Mouse (Mus musculus): ENCODE data around the gene Dnmt3a. TPM values are rescaled to one million over a fixed set of nuclear protein-coding genes. Genes with fewer than 3 reads are reported as not detected.
"Not testable (repeated sequence)": the region's sequence is repeated elsewhere in the genome, so short reads cannot be mapped to it uniquely, and the experiment has no call there.

The Dnmt3a gene
- total RNA-seq, 2 experiments from 2014 or later, result 85.3 to 95.1 TPM

DNA sequence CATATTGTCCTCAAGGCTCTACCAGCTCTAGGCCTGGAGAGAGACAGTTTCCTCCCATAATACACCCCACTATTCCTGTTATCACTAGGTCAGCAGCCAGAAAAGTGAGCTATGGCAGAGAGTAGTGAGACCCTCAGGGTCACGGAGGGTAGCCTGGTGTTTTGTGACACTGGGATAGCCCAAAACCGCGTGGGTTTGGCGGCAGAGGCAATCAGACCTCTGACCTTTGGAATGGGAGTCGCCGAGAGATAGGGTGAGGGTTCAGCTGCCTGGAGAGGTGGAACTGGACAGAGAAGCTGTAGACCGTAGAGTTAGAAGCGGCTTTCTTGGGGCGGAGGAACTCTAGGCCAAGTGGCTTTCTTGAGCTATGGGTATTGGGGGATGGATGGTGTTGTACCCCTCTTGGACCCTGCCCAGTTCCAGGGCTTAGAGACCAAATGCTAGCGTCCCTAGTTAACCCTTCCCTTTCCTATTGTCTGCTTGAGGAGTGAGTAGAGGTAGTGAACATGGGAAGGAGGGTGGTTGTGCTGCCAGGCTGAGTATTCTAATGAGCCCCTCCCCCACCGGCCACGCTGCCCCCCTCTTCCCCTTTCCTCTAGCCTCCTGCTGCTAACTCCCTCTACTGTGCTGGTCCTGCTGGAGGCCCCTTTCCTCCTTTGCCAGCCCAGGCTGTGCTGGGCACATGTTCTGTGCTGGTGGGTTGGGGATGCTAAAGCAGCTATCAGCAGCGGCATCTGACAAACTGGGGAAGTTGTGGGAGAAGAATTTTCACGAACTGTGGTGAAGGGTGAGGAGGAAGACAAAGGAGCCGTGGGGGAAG lies 86.6 kb downstream of the Dnmt3a start:
- intact Hi-C loops (cut with DNase I), result no loop called here
- no peak for DNase-seq (ENCODE audit: low spot score)

DNA sequence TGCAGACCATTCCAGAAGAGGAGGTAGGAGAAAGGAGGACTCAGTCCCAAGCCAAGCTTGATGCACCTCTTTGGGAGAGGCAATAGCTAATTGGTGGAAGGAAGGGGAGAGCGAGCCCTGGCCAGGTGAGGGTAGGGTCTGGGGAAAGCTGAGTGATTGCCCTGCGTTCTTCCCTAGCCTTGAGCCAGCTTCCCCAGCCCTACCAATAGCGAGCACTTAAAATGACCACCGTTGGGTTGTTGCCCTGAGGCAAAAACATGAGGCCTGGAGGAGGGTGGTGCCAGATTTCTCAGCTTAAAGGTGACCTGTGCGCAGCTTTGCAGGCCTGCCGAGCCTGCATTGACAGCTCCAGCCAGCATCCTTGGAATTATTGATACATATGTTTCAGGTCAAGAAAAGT lies 87.5 kb downstream of the Dnmt3a start:
- no peak for DNase-seq (ENCODE audit: low spot score)
- intact Hi-C loops (cut with DNase I), result no loop called here

DNA sequence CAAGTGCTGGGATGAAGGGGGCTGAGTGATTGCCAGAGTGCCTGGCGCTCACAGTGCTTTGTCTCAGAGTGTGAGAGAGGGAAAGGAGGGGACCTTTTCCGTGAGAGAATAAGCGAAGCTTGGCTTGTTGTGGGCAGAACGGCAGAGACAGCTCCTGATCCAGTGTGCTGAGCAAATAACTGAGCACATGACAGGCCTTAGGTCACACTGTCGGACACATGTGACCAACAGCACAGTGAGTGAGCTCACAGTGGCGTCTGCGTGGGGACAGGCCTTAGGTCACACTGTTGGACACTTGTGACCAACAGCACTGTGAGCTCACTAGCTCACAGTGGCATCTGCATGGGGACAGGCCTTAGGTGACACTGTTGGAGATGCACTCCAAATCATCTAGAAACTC lies 88.7 kb downstream of the Dnmt3a start:
- no peak for DNase-seq (ENCODE audit: low spot score)
- intact Hi-C loops (cut with DNase I), result no loop called here

DNA sequence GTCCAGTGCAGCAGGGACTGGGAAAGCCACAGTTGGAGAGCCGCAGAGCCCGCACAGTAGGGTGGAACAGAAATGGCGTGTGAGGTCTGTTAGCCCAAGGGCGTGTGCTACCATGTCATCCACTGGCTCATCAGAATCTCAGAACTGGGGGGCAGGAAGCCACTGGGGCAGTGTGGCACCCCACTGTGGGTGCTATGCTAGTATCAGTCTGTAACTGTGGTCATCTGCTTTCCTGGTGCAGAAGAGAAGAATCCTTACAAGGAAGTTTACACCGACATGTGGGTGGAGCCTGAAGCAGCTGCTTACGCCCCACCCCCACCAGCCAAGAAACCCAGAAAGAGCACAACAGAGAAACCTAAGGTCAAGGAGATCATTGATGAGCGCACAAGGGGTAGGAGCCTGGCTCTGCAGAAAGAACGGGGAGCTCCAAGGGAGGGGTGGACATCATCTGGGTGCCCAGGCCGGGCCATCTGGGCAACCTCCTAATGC lies 91.3 kb downstream of the Dnmt3a start:
- DNase-seq (ENCODE audit: low spot score), result no peak
- intact Hi-C loops (cut with DNase I), result no loop called here

DNA sequence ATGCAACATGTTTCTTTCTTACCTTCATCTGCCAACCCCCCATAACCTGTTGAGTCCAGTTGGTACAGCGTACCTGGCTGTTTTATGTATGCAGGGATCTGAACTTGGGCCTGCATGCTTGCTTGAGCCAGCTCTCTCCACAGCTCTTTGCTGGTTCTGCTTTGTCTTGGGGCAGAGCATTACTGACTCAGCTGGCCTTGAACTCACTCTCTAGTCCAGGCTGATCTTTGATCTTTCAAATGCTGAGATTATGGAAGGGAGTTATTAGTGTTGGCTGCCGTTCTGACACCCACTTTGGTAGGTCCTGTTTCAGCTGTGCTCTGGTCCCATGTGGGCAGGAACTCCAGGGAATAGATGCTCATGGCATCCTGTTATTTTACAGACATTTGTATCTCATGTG lies 93.0 kb downstream of the Dnmt3a start:
- intact Hi-C loops (cut with DNase I), result no loop called here
- no peak for DNase-seq (ENCODE audit: low spot score)

DNA sequence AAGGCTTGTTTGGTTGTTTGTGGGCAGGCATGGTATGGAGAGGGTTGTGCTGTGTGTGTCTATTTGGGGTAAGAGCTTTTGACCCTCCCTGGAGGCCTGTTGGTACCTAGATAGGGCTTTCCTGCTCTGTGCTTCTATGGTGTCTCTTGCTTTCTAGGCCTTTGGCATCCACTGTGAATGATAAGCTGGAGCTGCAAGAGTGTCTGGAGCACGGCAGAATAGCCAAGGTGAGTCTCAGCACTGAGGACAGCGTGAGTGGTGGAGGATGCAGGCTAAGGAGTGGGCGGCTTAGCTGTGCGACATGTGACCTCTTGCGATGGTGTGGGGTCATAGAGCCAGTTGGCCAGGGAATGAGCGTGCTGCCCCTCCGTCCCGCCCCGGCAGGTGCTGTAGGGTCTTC lies 99.6 kb downstream of the Dnmt3a start:
- DNase-seq (ENCODE audit: low spot score), result no peak
- intact Hi-C loops (cut with DNase I), result no loop called here

DNA sequence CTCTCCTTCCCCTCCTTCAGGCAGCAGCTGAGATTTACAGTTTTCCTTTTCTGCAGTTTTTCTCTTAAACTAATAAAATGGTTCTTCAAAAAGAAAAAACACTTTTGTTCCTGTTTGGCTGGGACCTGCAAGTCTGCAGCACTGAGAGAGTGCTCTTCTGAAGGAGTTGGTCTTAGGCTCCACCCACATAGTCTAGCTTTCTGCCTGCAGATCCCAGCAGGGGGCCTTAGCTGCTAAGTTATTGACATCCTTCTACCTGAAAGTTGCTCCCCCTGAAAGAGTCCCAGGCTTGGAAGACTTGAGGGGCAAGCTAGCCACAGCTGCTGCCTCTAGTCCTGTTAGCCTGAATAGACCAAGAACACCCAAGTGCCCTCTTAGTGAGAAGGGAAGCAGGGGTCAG lies 100.5 kb downstream of the Dnmt3a start:
- DNase-seq (ENCODE audit: low spot score), result no peak
- intact Hi-C loops (cut with DNase I), result no loop called here

DNA sequence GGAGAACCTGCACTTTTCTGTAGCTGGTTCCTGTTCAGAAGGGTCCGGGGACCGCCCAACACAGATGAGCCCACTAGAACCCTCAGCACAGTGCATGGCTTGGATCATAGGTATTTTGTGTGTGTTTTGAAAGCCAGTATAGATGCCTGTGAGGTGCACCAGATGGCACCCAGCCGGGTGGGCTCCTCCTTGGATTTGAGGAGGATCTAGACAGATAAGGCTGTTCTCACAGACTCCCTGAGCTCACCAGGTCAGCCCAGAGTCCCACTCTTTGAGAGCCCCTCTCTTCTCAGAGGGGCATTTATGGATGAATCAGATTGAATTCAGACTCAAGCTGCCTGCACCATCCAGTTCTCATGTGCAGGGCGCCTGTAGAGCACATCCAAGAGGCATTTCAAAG lies 101.2 kb downstream of the Dnmt3a start:
- no peak for DNase-seq (ENCODE audit: low spot score)
- intact Hi-C loops (cut with DNase I), result no loop called here

DNA sequence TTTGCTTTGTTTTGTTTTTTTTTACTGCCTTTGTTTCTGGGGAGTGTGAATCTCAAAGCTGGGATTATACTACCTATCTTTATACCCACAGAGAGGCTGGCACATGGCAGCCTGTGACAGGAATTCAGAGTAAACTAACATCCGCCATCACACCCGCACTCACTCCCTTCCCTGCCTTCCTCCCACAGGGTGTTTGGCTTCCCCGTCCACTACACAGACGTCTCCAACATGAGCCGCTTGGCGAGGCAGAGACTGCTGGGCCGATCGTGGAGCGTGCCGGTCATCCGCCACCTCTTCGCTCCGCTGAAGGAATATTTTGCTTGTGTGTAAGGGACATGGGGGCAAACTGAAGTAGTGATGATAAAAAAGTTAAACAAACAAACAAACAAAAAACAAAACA lies 101.6 kb downstream of the Dnmt3a start:
- intact Hi-C loops (cut with DNase I), result no loop called here
- DNase-seq (ENCODE audit: low spot score), result no peak

DNA sequence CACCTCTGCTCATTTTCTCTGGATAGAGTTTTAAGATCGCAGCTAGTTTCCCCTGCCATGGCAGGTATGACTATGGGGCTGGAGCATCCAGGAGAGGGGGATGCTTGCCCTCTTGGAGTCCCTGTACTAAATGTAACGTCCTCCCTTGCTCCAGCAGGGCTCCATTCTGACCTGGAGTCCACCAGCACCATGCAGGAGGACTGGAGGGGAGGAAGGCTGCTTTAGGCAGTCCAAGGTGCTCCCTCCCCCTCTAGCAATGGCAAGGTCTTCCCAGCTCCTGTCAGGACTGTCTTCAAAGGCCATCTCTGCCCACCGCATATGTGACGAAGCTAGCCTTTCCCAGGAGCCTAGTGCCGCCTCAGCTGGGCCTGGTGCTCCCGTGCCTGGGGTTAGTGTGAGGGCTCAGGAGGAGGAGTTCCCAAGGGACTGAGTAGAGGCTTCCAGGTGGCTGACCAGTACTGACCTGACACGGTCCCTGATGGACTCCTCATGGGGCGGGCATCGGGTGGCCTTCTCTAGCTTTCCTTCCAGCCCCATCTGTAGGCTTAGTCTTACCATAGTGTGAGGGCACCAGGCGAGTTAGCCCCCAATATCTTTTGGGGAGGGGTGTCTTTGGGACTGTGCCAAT lies 104.8 kb downstream of the Dnmt3a start:
- intact Hi-C loops (cut with DNase I), result no loop called here
- no peak for DNase-seq (ENCODE audit: low spot score)

DNA sequence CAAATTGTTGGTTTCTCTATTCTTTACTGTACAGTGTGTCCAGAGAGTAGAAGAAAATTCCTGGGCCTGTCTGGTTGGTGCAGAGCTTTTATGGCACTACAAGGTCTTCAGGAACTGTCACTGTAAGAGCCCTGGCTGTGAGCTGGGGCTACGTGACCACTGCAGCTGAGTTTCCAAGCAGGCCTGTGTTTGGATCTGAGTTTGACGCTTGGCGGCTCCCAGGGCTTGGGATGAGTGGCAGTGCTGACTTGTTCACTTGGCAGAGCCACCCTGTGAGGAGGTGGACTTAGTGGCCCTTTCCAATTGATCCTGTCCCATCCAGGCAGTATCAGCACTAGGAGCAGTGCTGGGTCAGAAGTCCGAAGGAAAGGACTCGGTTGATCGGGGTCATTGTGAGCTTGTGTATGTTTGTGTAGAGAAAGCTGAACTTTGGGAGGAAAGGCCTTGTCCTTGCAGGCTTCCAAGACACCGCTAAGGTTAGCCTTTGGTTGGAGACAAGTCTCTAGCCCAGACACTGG lies 106.1 kb downstream of the Dnmt3a start:
- intact Hi-C loops (cut with DNase I), result no loop called here
- no peak for DNase-seq (ENCODE audit: low spot score)

DNA sequence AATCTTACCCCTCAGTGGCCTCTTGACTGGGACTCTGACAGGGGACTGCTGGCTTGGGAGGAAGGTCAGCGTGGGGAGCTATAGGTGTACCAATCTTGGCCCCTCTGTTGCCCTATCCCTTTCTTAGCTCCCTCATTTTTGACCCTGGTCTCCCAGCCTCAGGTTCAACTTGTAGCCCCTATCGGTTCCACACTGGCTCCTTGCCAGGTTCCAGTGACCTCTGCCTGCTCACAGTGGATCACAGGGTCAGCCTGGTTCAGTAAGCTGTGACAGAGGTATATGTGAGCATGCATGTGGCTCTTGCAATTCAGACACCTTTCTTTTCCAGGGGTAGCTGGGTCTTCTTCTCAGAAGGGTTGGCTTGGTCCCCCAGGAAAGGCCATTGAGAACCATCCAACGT lies 110.0 kb downstream of the Dnmt3a start:
- intact Hi-C loops (cut with DNase I), result no loop called here
- DNase-seq (ENCODE audit: low spot score), result no peak

DNA sequence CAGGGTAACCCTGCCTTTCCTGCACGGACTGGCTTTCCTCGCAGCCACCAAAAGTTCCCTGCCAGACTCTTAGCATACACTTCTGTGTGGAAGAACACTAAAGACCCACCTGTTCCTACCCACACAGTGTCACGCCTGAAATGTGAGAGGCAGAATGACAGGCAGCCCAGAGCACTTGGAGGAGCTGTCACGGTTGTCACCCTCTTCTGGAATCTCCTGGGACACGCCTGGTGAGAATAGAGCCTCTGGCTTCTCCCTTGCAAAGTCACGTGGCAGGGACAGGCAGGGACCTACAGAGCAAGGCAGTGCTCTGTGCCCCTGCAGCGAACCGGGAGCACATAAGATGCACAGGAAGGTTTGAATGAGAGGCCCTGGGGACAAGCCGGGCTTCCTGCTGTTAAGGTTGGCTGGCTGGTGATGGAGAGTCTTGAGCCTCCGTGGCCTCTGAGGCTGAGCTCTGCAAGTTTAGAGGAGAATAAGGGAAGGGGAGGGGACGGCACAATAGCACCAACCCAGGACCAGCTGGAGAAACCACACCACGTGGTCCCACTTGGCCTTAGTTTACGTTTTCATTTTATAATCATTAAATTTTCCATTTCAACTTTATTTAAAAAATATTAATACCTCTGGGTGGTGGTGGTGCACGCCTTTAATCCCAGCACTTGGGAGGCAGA lies 112.0 kb downstream of the Dnmt3a start:
- no peak for DNase-seq (ENCODE audit: low spot score)
- intact Hi-C loops (cut with DNase I), result no loop called here

DNA sequence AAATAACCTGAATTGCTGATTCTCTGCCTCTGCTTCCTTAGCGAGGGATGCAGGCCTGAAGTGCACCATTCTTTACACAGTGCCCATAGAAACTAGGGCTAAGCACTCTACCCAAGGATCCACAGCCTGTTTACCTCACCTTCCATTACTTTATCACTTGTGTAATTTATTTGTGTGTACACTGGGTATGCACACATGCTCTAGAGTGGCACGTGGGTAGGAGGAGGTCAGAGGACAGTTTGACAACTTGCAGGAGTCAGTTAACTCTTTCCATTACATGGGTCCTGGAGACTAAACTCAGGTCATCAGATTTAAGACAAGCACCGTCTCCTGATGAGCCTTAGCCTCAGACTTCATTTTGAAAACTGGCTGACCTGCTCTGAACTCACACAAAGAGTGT lies 112.8 kb downstream of the Dnmt3a start:
- DNase-seq (ENCODE audit: low spot score), result no peak
- intact Hi-C loops (cut with DNase I), result no loop called here

DNA sequence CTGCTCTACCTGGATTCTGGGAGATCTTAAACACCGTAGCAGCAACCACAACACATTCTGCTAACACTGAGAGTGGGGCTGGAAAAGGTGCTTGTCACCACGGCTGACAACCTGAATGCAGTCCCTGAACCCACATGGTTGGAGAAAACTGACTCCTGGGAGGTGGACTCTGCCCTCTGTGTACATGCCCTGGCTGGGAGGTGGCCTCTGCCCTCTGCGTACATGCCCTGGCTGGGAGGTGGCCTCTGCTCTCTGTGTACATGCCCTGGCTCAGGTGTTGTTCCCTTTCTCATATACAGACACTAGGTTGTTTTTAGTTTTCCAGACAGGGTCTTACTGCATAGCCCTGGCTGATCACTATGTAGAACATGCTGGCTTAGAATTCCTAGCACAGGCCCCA lies 113.6 kb downstream of the Dnmt3a start:
- no peak for DNase-seq (ENCODE audit: low spot score)
- intact Hi-C loops (cut with DNase I), result no loop called here

DNA sequence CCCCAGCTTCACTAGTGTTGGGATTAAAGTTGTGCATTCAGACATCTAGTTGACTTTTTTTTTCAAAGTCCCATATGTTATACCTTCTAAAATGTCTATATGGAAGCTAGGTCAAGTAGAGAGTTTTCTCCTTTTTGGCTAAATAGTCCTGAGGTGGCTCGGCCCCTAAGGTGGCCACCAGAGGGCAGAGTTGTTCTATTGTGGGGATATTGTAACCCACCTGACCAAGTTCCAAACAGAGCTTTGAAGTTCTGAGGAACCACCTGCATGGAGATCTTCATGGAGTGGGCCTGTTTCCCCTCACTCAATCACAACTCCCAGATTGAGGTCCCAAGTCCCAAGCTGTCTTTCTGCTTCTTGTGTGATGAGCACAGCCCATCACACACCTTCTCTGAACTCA lies 120.3 kb downstream of the Dnmt3a start:
- no peak for DNase-seq (ENCODE audit: low spot score)
- intact Hi-C loops (cut with DNase I), result loop anchor here (1.0 to 10.0 kb wide), 5 partner anchors 57 to 629 kb away; no protein-coding TSS in a partner anchor

DNA sequence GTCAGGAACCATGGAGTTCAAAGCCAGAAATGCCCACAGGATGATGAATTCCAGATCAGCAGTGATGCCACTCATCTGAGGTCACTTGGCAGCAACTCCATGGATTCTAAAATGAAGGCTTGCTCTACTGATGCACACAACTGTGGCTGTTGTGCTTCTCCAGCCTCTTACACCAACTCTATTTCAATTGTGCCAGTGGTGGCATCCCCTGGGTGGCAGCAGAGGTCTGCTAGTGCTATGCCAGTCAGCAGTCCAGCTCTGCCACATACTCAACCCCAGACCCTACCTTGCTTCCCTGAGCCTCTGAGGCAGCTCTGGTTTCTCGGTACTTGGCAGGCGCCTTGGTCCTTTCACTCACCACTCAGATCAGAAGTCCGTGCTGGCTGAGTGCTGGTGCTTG lies 123.0 kb downstream of the Dnmt3a start:
- no peak for DNase-seq (ENCODE audit: low spot score)
- intact Hi-C loops (cut with DNase I), result loop anchor here (5.0 to 10.0 kb wide), 3 partner anchors 234 to 626 kb away; no protein-coding TSS in a partner anchor

DNA sequence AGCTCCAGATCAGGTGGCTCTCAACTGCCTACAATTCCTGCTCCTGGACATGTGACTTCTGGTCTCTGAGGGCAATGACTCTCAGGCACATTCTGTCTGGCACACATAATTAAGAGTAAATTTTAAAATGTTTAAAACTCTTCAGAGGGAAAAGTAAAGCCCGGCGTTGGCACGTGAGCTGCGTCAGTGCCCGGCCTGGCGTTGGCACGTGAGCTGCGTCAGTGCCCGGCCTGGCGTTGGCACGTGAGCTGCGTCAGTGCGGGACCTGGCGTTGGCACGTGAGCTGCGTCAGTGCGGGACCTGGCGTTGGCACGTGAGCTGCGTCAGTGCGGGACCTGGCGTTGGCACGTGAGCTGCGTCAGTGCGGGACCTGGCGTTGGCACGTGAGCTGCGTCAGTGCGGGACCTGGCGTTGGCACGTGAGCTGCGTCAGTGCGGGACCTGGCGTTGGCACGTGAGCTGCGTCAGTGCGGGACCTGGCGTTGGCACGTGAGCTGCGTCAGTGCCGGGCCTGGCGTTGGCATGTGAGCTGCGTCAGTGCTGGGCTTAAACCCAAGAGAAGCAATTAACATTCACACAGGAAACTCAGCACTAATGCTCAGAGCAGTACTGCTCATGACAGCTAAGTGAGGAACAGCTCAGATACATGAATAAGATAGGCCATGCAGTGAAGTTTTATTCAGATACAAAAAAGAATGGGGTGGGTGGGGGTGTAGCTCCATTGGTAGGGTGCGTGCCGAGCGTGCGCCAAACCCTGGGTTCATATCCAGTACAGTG lies 124.5 kb downstream of the Dnmt3a start:
- DNase-seq (ENCODE audit: low spot score); intact Hi-C loops (cut with DNase I): not testable (repeated sequence)

DNA sequence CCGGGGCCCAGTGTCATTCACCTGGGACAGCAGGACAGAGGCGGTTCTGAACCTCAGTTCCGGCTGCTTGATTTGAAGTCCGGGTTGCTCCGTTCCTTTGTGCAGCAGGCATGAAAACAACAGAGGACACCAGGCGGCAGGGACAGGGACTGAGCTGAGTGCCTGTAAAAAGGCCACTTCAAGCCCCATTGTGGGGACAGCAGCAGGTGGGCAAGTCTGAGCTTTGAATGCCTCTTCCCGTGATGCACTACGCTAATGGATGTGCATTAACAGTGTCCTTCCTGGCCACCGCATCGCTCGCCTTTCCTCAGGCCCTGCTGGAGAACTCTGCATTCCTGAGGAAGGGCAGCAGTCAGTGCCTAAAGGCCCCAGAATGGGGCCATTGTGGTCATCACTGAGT lies 136.2 kb downstream of the Dnmt3a start:
- intact Hi-C loops (cut with DNase I), result no loop called here
- DNase-seq (ENCODE audit: low spot score), result no peak

DNA sequence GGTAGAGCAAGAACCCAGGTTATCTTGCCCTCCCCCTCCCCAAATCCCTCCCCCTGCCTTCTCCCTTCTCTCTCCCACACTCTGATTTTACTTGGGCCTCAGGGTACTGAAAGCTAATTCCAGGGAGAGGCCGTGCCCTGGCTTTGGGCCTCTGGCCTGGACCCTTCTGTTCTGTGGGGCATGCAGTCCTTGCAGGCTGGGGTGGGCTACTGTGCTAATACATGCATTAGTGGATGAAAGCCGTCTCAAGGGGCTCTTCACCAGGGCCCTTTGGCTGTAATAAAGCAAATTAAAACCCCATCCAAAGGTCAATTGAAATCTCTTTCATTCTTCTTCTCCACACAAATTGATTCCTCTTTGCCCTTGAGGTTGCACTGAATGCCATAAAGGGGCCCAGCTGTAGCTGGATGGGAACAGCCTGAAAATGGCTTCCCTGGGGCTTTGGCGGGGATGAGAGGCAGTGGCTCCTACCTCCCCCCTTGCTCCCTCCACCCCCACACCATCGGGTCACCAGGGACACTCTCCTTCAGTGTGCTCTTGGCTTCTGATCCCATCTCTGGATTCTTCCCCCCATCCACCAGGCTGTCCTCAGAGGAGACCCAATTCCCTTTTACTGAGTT lies 138.8 kb downstream of the Dnmt3a start:
- no peak for DNase-seq (ENCODE audit: low spot score)
- intact Hi-C loops (cut with DNase I), result no loop called here

All from heart, postnatal 25 days (tissue).